Mouse (Mus musculus) natural killer cell, adult 2 months (primary cell): ENCODE results near the gene Adgrv1.

Source experiments
- DNase-seq, 2 experiments: peaks; one replicate each; pipeline ENCODE4 v3.0.0; 2022; ENCODE audit warnings: low spot score in 2 of 2

Gene Adgrv1

DNA sequence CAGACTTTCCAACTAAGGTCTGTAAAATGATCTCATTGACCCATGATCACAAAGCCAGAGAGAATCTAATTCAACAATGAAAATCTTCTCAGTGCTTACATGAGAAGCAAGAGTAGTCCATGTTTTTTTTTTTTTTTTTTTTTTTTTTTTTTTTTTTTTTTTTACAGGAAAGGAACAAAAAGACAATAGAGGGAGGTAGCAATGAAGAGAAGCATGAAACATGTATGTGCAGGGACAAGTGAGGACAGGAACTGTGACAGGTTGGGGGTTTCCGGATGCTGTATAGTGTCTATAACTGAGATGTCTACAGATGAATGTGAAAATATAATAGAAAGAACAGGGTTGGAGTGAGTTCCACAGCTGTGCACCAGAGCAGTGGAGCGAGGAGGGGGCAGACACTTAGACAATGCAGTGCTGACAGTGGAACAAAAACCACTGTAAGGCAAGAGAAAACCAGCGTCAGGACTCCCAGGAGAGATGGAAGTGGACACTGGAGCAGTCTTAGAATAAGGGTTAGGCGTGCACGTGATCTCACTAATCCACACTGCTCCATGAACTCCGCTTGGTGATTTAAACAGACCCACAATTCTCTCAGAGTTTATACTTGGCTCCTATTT, 490.6 kb downstream of the Adgrv1 start:
- DNase-seq = no peak

DNA sequence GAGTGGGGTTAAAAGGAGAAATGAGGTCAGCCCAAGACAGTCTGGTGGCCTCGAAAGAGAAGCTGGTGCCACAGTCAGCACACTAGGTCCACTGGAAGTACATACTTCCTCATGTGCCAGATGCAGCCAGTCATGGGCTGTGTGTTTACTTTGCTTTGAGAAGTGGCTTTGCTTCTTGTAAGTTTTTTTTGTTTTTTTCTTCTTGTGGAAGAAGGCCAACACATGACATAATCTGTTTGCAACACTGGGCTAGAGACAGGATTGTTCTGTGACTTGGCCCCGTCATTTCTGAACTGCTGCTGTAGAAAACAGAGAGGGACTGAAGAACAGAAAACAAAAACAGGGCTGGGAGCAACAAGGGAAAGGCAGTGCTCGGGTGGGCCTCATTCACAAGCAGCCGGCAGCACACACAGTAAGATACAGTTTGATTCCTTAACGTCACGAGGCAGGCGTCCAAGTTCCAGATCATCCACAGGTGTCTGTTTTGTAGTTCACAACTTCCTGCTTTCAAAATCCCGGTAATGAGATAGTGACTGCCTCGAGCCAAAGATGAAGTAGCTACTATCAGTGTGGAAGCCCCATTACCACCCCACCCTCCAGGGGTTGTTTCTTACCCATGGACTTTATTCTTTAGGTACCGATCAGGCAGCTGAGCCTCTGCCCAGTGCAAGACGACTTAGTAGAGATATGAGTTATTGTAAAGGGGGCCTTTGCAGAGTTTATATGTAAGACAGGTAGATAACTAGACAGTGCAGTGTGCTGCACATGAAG, 496.1 kb downstream of the Adgrv1 start:
- DNase-seq = no peak

DNA sequence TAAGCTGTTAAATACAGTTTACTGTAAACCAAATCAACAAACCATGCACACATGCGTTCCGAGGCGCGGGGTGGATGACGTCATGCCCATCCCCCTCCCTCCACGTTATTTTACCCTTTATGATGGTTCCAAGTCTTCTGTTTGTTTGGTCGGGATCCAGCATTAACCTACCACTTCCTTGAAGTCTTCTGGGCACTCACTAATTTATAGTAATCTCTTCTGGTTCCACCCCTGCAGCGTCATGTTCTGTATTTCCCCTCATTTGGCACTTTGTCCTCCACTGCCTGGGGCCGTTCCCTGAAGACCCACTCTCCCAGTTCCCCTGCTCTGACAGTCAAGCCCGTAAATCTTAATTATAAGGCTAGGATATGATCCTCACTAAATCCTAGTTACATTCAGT, 497.0 kb downstream of the Adgrv1 start:
- DNase-seq = no peak

DNA sequence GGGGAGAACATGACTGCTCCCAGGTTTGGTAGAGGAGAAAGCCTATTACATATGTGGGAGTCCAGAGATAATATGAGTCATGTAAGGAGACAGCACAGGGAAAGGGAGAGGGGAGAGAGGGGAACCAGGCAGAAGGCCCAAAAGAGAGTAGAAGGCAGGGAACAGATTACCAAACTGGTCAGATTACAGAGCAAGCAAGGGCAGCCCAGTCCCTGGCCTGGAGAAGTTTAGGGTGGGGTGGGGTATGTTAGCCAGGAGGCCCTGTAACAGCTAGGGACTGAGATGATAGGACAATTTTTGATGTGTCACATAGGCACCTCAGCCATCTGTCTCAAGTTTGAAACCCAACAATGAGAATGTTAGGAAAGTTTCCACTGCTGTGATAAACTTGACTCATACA, 498.5 kb downstream of the Adgrv1 start:
- DNase-seq = no peak

DNA sequence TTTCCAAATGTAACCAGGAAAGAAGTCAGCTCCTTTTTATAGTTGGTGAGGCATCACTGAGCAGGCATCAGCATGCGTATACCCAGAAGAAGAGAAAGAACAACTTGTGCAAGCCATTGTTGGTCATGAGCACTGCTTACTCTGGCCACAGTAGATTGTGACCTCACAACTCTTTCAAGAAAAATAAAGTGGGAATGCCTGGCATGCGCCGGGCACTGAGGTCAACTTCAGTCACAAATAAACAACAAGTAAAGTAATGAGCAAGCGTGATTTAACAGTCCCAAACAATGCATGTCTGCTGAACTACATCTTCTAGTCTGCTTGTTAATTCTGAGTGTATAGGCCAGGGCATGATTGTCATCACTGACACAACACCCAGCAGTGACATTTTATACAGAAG, 499.6 kb downstream of the Adgrv1 start:
- no peak for DNase-seq

DNA sequence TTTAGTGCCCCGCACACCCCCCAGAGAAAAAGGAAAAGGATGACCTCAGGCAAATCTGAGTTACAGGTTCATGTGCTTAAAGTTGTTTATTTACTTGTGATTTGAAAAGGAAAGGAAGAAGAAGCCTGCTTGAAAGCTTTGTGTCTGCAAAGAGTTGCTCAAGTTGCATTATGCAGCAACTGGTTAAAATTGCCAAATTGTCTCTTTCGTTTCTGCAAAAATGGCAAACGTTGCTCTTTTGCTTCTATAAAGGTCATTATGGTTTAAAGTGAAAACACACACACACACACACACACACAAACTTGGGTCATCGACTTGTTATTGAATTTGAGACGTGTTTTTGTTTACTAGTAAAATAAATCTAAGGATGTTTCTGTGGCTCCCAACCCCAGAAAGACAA, 500.3 kb downstream of the Adgrv1 start:
- DNase-seq = no peak

DNA sequence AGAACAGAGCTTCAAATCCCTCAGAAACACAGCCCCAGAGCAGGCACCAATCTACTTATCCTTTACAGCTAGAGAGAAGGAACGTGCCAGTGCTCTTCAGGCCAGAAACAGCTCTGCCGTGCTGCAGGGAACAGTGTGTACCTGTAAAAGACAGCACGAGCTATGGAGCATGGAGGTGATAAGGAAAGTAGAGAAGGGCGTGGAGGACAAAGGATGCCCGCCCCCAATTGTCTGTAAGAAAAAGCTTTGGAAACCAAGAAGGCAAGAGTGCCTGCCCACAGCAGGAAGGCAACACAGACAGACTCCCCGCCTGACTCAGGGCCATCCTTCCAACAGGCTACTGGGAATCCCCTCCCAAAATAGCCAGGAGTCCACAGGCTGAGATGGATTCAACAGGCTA, 501.1 kb downstream of the Adgrv1 start:
- no peak for DNase-seq

DNA sequence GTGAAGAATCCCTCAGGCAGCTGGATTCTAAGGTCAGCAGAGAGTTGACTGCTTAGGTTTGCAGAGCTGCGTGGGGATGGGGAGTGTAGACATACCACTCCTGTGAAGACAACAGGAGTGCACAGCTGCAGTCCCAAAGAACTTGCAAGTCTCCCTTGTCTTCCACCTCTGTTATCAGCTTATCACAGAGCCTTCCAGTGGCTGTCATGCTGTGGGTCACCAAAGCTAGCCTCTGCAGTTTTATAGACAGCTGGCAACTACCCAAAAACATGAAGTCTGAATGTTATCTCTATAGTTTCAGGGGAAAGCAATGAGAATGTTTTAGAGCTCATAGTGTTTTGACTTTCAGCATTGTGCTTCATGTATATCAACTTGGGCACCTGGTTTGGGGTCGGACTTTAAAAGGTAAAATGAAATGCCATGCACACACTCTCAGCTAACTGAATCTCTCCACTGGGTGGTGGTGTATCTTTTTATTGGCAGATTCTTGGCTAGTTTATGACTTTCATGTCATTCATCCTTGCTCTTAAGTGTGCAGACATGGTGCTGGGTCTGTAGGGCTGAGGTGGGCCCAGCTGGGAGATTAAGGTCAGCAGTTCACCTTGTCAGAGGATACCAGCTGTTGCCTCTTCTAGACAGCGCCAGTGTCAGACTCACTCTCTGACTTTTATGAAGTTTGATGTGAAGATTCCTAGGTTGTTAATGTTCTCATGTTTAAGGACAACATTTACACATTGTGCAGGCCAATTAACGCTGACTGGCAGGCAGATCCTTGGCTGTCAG, 502.0 kb downstream of the Adgrv1 start:
- no peak for DNase-seq

DNA sequence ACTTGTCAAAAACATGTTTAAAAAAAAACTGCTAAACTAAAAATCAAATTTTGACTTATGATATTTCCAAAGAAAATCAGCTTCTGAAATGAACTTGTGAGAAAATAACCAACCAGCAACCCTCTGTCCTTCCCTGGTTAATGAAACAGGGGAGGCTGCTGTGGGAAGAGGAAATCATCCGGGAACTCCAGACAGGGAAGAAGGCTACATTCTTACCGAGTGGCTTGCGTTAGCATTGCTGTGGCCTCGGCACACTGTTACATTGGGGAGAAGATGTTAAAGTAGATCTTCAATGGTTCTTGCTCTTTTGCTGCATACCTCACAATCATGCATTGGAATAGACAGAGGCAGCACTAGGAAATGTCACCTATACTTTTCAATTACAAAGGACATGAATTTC, 507.1 kb downstream of the Adgrv1 start:
- no peak for DNase-seq

DNA sequence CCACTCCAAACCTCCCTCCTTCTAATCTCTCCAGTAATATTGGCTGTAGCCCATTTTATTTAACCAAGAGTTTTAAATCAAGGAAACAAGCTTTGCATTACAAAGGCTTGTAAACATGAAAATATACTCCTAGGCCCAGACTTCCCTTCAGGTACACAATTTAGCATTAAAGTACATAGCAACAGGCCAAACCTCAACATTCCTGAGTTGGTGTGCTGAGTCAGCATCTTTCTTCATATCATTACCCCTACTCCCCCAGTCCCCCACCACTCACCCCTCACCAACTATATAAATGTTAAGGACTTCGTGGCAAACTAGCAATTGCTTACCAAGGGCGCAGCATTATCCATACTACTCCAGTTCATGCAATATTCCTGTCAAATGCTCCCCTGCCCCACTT, 510.7 kb downstream of the Adgrv1 start:
- no peak for DNase-seq

DNA sequence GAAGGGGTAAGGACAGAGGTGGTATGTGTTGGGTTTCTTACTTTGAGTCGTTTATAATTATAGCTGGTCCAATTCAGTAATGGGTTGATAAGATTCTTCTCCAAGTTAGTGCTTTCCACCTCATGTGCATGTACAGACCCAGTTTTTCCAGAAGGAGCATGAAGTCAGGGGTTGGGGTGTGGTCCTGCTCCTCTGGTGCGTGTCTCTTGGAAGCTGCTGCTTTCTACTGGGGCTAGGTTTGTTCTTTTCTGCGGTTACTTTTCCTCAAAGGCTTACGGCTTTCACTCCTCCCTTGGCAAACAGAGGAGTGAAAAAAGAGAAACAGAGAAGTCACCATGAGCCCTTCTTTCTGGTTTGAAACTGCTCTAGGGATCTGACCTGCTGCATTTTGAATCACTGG, 522.5 kb downstream of the Adgrv1 start:
- no peak for DNase-seq

DNA sequence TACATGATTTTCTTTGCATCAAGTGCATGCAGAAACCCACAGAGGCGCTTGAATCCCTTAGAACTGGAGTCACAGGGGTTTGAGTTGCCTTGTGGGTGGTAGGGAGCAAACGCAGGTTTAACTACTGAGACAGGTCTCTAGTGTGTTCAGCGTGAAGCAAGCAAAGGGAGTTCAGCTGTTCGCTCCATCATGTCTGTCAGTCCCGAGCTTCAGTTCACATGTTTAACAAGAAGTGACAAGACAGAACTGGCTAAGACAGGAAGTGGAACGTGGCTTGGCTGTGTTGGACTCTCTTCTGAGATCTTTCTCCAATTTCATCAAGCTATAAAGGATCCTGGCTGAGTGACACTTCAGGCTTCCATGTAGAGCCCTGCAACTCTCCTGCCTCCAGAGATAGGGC, 523.3 kb downstream of the Adgrv1 start:
- no peak for DNase-seq

DNA sequence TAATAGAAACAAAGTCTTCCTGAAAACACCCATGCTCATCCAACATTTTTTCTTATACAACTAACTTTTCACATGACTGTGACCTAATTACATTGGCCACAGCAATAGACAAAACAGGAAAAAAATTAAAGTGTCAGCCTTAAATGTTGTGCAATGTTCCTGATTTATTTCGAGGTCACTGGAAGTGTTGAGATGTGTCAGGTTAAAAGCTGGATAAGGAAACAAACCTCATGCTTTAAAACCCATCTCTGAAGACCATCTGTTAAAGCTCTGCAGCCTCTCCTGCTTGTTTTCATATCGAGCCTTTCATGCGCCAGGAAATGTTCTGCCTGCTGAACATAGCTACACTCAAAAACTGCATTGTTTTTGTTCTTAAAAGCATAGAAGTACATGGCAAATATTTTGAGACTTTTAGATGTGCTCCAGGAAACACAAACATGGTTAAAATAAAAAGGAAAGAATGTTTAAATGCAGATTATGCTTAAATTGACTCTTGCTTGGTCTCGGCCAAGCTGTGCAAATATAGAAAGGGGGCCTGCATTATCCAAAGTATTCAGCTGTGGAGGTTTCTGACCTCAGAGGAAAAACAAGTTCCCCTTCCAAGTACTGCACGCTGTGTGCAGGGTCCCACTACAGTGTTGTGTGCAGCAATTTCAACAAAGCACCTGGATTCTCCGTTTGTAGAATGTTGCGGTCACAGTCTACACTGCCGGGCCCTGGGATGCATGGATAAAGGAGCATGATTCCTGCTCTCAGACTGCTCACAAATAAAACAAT, 524.2 kb downstream of the Adgrv1 start:
- no peak for DNase-seq

DNA sequence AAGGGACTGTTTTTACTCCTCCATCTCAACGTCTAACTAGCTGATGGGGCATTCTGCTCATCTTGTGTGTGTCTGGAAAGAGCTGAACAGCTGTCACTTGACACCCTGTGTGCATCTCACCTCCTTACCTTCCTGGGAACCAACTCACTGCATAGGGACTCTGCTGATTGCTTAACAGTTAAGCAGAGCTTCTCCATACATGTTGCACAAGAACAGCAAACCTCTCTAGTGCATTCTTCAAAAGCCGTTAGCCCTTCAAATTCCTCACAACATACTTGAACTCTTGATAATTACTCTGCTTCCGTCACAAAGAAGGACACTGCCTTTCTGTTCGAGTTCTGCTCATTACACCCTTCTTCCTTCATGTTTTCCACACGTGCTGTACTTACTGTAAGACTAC, 525.5 kb downstream of the Adgrv1 start:
- no peak for DNase-seq

DNA sequence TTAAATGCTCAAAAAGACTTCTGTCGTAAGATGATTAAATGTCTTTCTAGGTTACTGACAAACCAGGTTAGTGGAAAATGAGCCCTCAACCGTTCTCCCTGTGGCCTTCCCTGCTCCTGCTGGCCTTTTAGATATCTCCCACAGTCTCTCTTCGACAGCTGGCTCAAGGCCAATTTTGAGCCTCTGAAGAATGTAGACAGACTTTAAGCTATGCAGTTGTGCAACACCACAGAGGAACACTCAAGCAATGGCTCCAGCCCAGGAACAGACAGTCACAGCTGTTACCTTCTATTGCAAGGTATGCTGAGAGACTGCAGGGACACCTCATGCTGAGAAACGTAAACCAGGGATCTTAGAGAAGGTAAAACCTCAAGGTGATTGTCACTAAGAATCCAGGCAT, 529.2 kb downstream of the Adgrv1 start:
- no peak for DNase-seq

DNA sequence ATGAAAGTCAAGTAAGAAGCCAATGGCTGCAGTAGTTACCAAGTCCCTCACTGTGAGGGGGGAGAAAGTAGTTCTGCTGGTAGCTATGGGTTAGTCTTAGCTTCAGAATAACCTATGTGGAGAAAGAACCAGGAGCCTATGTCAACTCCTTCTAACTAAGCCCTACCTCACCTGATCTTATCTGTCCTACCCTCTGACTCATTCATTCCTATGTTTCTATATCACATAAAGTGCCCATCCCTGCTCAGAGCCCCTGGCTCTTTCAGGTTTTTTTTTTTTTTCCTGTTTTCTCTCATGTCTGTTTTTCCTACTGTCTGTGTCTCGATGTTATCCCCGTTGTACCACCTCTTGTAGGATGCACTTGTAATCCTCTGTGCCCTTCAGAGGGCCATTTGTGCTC, 536.5 kb downstream of the Adgrv1 start:
- DNase-seq = no peak

DNA sequence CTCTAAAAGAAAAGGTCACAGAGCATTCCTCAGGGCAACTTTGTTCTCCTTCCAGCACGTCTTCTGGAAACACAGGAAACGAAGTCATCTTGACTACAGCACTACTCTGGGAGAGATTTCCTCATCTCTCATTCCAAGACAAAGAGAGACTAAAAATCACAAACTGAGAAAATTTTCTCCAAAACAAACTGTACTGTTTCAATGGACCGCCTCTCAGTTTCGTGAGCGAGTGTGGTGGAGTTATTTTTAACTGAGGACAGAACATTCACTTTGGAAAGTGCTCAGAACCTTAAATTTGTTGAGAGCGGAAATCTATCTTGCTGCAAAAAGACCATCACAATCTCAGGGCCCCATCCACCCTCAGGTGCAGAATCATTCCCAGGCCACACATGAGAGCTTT, 538.4 kb downstream of the Adgrv1 start:
- DNase-seq = no peak

DNA sequence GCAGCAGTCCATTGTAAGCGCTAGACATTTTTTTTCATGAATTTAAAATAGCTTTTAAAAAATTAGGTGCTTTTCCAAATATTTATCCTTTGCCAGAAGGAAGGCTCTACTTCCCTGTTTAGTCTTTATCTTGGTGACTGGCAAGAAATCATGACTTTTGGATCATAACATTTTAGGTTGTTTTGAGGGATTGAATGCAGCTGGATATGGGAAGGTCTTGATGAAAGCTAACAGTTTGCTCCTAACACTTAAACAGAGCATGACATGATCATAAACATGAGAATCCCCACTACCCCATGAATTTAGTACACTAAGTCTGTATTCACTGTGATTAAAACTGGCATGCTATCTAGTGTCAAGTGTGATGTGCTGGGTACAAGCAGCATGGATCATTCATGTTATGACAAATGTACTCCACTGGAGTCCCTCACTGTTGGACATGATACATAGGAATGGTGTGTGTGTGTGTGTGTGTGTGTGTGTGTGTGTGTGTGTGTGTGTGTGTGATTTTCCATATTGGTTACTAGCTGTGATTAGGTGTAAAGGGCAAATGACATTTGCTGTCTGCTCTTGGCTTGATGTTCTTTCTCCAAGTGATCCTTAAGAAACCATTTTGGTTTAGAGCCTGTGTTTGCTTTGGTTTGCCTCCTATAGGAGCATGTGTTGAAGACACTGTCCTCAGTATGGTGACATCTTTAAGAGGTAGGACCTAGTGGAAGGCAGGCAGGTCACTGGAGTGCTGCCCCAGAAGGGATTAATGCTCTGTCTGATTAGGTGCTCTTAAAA, 542.7 kb downstream of the Adgrv1 start:
- no peak for DNase-seq

DNA sequence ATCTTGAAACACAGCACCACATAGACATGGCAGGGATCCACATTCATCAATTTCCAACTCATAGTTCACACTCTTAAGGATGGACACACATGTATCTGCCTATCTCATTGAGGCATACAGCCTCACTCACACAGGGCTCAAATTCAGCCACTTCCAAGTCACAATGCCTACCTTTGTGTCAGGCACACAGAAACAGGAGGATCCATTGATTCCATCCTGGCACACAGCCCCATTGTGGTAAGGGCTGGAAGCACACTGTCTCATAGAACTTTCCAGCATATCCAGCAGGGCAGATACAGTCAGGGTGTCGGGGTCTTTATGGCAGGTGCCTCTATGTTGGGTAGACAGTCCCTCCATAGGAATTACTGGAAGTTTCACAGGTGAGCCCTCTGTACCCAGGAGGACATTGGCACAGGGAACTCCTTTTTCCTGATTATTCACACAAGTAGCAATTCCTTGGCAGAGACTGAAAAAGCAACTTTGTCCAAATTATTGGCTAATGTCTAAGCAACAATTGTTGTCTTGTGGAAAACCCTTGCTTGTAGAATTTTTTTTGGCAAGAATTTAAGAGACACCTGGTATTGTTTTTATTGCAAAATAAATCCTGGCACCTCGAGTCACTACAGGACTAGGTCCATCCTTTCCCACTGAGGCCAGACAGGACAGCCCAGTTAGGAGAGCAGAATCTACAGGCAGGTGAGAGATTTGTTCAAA, 545.8 kb downstream of the Adgrv1 start:
- DNase-seq = no peak

DNA sequence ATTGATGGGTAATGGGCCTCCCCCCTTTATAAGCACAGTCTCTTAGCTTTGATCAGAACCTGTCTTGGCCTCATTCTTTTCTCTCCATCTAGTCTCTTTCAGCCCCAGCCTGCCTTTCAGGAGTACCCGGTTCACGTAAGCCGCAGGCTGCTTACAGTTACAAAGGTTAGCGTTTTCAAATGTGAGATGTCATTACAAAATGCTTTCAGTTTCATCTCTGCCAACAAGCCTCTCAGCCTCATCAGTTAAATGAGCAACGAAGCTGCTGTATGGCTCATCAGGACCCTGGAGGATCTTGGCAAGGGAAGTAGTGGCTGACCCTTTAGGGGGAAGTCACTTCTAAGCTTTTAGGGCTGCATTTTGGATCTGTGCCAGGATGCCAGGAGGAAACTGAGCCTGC, 560.7 kb downstream of the Adgrv1 start:
- DNase-seq = no peak

DNA sequence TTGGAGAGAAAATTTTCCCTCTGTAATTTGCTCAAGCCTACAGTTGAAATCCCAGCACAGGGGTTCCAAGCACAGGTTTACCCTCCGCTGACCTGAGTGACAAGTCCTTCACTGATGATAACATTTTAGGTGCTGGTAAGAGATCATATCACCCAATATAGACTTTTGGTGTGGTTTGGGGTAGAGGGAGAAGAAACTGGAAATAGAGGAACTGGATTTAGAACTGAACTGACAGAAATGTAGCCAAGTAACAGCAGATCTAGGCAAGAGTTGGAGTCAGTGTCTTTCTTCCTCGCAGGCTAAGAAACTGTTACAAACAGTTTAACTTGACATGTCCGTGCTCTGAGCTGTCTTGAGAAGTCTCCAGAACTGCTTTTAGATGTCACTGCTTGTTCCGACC, 581.5 kb downstream of the Adgrv1 start:
- DNase-seq = no peak
